Mouse (Mus musculus) heart, postnatal 0 days (tissue): ENCODE measurements around the gene Rptor.

Experiments
- CTCF ChIP-seq: IDR thresholded peaks from 2 replicates; pipeline ENCODE4 v1.5.1; 2016; ENCODE audit warnings: antibody characterized with exemption, control low read depth, low read depth
- EP300 ChIP-seq: IDR thresholded peaks from 2 replicates; pipeline ENCODE4 v1.6.1; 2016; ENCODE audit warnings: antibody characterized with exemption, low read depth

DNA sequence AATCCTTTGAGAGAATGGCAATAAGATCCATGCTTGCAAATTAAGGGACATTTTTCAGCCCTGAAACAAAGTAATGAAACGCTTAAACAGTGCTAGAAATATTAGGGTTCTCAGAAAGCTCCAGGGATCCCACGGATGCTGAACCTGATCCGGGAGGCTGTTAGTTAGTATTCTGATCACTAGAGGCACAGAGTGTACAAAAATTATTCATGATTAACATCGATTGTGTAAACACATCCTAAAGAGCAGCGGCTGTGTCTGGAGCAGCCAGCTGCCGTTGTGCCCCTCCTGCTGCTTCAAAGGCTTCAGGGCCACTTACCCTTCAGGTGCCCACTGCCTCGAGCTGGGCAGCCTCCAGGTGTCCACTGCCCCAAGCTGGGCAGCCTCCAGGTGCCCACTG lies 185.8 kb downstream of the Rptor start:
- TF ChIP-seq CTCF (no peak), EP300 (no peak)
